Mouse (Mus musculus) left cerebral cortex, adult 2 months (tissue): ENCODE measurements around the gene Pde1b. TPM values are rescaled to one million over a fixed set of nuclear protein-coding genes. Genes with fewer than 3 reads are reported as not detected.
A peak's percentile ranks its signal among the peaks of the same experiment; 100 is the strongest.

ENCODE experiments used
- DNase-seq, 2 experiments: peaks; one replicate each; pipeline ENCODE4 v3.0.0; 2021 to 2022; ENCODE audit warnings: low spot score in 2 of 2, mixed read lengths in 1 of 2; ENCODE audit errors: extremely low spot score in 1 of 2
- H3K27ac ChIP-seq: fragments of 200-600 bp; 2 replicates; pipeline ENCODE4 v1.8.1; 2022
- H3K4me3 ChIP-seq: fragments of 200-600 bp; 2 replicates; pipeline ENCODE4 v1.8.1; 2022
- CTCF ChIP-seq: fragments of 200-600 bp; IDR thresholded peaks from 2 replicates; pipeline ENCODE4 v1.8.1; 2022; ENCODE audit warnings: antibody characterized with exemption, mild to moderate bottlenecking, moderate library complexity
- intact Hi-C: fragments of 180-260 bp; cut with DNase I; formaldehyde crosslinking; loops from one replicate; pipeline ENCODE4 v1.15.1; 2025
- total RNA-seq, 2 experiments: library from RNA; stranded (reverse); gene quantifications; 2 replicates each; pipeline ENCODE4 v1.2.3; 2021

The Pde1b gene
- total RNA-seq, 2 experiments from 2014 or later, result 138 to 175 TPM

DNA sequence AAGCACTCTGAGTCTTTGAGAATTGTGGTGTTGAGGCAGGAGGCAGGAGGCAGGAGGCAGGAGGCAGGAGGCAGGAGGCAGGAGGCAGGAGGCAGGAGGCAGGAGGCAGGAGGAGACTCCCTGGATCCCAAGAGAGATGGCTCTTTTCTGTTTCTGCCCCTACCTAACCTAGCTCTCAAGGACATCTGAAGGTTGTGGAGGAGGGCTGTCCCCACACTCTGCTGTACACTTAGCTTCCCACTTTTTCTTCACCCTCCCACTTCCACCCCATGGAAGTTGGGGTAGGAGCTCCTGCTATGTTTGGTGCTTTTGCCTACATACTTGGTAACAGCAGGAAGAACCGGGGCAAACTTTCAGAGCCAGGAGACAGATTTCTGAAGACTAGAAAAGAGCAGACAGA, 33.0 kb downstream of the Pde1b start:
- no peak for TF ChIP-seq CTCF
- Histone ChIP-seq H3K4me3 (no peak overlapping the region), H3K27ac (0 out of 2 replicates have a peak overlapping the region, but pooled peaks have one; percentile 15)
- intact Hi-C loops, result loop anchor here (2.0 to 5.0 kb wide), 2 partner anchors 33 to 53 kb away; partner anchors contain the start of gene Pde1b
- no peak for DNase-seq

- TF ChIP-seq CTCF, result no peak
- DNase-seq, result no peak
- peak overlapping the region; percentile 81 for H3K4me3 ChIP-seq
- intact Hi-C loops, result loop anchor here (2.0 to 5.0 kb wide), 2 partner anchors 34 to 54 kb away; partner anchors contain the start of gene Pde1b
- peak overlapping the region; percentile 96 for H3K27ac ChIP-seq
Measured at GRCm38 (mm10) chr15:103536456-103536855, 33.6 kb downstream of the Pde1b start.

DNA sequence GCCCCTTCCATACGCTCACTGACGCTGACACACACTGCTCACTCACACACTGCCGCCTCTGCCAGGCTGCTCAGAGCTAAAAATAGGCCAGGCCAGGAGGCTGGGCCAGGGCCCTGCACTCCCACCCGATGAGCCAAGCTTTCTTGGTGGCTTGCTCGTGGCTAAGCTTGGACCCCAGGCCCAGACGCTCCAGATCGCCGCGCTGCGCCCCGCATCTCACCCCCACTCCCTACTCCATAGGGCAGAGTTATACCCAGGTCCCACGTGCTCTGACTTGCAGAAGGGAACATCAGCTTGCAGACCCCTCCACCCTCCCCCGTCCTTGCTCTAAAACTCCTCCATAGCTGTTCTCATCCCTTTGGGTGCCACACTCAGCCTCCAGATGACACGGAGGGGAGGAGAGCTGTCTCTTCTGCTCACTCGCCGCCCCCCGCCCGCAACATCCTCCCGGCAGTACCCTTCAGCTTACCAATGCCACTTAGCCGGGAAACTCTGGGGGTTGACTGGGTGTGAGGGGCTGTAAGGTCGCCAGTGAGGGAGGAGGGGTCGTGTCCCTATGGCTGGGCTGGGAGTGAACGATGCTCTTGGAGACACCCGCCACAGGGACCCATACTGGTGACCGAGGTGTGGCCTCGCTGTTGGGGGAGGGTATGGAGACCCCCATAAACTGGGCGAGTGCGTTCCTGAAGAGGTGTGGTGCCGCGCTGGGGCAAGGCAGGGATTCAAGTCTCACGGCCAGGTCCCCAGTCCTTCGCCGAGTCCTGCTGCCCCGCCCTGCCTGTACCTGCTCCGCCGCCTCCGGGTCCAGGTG, 34.4 kb downstream of the Pde1b start:
- peak; percentile 64 to 68 for DNase-seq
- Histone ChIP-seq H3K4me3 (peak overlapping the region; percentile 81), H3K27ac (peak overlapping the region; percentile 96)
- intact Hi-C loops, result loop anchor here (2.0 to 5.0 kb wide), 2 partner anchors 34 to 55 kb away; partner anchors contain the start of gene Pde1b
- no peak for TF ChIP-seq CTCF

GRCm38 (mm10) chr15:103537822-103538213, 35.0 kb downstream of the Pde1b start, which contains the start of gene Ppp1r1a:
TSS of gene Ppp1r1a (minus strand) at chr15:103538003.
- peak within 1 kb of the TSS; percentile 96 for H3K27ac ChIP-seq
- intact Hi-C loops, result loop anchor here (2.0 to 5.0 kb wide), 2 partner anchors 35 to 56 kb away; partner anchors contain the start of gene Pde1b
- H3K4me3 ChIP-seq, result peak within 1 kb of the TSS; percentile 81
- no peak for TF ChIP-seq CTCF
- DNase-seq, result peak; percentile 77 to 81

GRCm38 (mm10) chr15:103539259-103539658, 36.4 kb downstream of the Pde1b start:
- DNase-seq, result peak in 1 of 2 experiments; percentile 8
- TF ChIP-seq CTCF, result no peak
- Histone ChIP-seq H3K4me3 (no peak overlapping the region), H3K27ac (no peak overlapping the region)
- intact Hi-C loops, result loop anchor here (5.0 kb wide), 1 partner anchor 57 kb away; no protein-coding TSS in a partner anchor

- Histone ChIP-seq H3K27ac (no peak overlapping the region), H3K4me3 (no peak overlapping the region)
- TF ChIP-seq CTCF, result no peak
- DNase-seq, result peak in 1 of 2 experiments; percentile 1
- intact Hi-C loops, result no loop called here
Measured at GRCm38 (mm10) chr15:103540646-103541045, 37.8 kb downstream of the Pde1b start.

GRCm38 (mm10) chr15:103542526-103542925, 39.7 kb downstream of the Pde1b start:
- peak in 1 of 2 experiments; percentile 6 for DNase-seq
- no peak overlapping the region for H3K4me3 ChIP-seq
- no peak for TF ChIP-seq CTCF
- intact Hi-C loops, result no loop called here
- no peak overlapping the region for H3K27ac ChIP-seq

- intact Hi-C loops, result no loop called here
- TF ChIP-seq CTCF, result peak; percentile 23
Measured at GRCm38 (mm10) chr15:103547983-103548382, 45.1 kb downstream of the Pde1b start.

DNA sequence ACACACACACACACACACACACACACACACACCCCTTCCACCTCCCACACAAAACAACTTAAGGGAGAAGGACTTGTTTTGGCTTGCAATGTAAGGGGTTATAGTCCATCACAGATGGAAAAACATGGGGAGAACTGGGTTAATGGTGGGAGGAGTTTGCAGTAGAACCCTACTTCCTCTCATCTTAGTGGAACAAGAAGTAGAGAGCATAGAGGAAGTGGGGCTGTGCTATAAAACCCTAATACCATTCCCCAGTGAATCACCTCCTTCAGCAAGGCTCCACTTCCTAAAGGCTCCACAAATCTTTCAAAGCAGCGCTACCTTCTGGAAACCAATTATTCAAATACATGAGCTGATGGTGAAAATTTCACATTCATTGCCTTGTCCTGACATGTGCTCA, 46.6 kb downstream of the Pde1b start:
- TF ChIP-seq CTCF, result no peak
- no peak overlapping the region for H3K27ac ChIP-seq
- peak in 1 of 2 experiments; percentile 4 for DNase-seq
- H3K4me3 ChIP-seq, result no peak overlapping the region
- intact Hi-C loops, result no loop called here

More at GRCm38 (mm10) chr15:103547983-103548382, 45.1 kb downstream of the Pde1b start:
- Histone ChIP-seq H3K4me3 (no peak overlapping the region), H3K27ac (no peak overlapping the region)
- DNase-seq, result peak in 1 of 2 experiments; percentile 6

DNA sequence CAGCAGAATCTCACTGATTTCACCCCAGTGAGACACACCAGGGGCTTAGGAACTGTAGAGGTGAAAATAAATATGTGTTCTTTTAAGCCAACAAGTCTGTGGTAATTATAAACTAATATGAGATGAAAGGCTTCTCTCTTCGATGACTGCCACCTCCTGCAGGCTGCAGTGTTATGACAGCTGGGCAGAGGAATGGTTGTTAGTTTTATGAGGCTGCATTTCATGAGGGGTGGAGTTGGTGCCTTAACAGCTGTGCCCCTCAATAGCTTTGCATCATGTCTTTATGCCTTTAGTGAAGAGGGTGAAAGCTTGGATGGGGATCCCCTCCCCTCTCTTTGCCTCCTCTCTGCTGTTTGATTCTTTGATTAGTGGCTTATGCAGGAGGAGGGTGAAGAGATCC, 48.2 kb downstream of the Pde1b start:
- intact Hi-C loops, result loop anchor here (5.0 kb wide), 1 partner anchor 76 kb away; no protein-coding TSS in a partner anchor
- no peak for TF ChIP-seq CTCF
- H3K27ac ChIP-seq, result no peak overlapping the region
- DNase-seq, result no peak
- H3K4me3 ChIP-seq, result no peak overlapping the region

DNA sequence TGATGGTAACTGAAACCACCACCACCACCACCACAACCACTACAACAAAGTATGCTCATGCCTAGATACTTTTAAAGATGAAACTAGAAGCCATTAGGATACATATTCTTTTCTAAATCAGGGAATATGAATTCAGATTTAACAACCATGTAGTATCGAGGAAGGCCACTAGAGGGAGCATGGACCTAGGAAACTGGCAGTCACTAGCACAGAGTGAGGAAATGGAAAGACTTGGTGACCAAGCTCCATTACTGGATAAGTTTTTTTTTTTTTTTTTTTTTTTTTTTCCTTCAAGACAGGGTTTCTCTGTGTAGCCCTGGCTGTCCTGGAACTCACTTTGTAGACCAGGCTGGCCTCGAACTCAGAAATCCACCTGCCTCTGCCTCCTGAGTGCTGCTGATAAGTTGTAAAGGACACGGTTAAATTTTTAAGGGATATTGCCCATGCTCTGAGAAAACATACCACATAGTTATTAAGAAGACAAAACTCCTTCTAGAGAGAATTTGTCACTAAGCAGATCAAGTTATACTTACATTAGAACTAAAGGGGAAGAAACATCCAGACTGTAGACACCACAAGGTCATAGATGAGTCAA, 49.4 kb downstream of the Pde1b start:
- Histone ChIP-seq H3K27ac (no peak overlapping the region), H3K4me3 (no peak overlapping the region)
- peak; percentile 74 for TF ChIP-seq CTCF
- intact Hi-C loops, result loop anchor here (5.0 kb wide), 1 partner anchor 75 kb away; no protein-coding TSS in a partner anchor
- peak in 1 of 2 experiments; percentile 38 for DNase-seq

GRCm38 (mm10) chr15:103564981-103565380, 62.1 kb downstream of the Pde1b start, which contains the start of gene Glycam1:
TSS of gene Glycam1 (minus strand) at chr15:103565081.
- Histone ChIP-seq H3K4me3 (no peak within 1 kb of the TSS), H3K27ac (no peak within 1 kb of the TSS)
- TF ChIP-seq CTCF, result no peak
- DNase-seq, result no peak
- intact Hi-C loops, result no loop called here

Other genes starting within 250 kb of the Pde1b start
- not detected for gene Nfe2, start 244.6 kb upstream of the Pde1b start, total RNA-seq
- 10 to 100 TPM; 85.5 to 93.0 TPM for gene Copz1, start 230.3 kb upstream of the Pde1b start, total RNA-seq
- under 1 TPM; 0.40 to 0.66 TPM for gene Gpr84, start 192.4 kb upstream of the Pde1b start, total RNA-seq
- 10 to 100 TPM; 66.1 to 77.5 TPM for gene Zfp385a, start 162.9 kb upstream of the Pde1b start, total RNA-seq
- gene Itga5, start 136.3 kb upstream of the Pde1b start, total RNA-seq, result 1 to 10 TPM; 2.6 to 3.0 TPM
- not detected for gene Gtsf1, start 72.6 kb upstream of the Pde1b start, total RNA-seq
- gene Gtsf2, start 54.6 kb upstream of the Pde1b start, total RNA-seq, result not detected
- 1 to 10 TPM; 8.3 to 9.2 TPM for gene Nckap1l, start 49.2 kb upstream of the Pde1b start, total RNA-seq
- 100 to 1,000 TPM; 140 to 150 TPM for gene Ppp1r1a, start 35.0 kb downstream of the Pde1b start, total RNA-seq
- gene Glycam1, start 62.0 kb downstream of the Pde1b start, total RNA-seq, result not detected